Mouse (Mus musculus) CD4-positive helper T cell, adult 2 months (primary cell): Measurements from ENCODE around the gene Tectb.
"Not testable (repeated sequence)": the region's sequence is repeated elsewhere in the genome, so short reads cannot be mapped to it uniquely, and the experiment has no call there.

ENCODE experiments used
- DNase-seq: peaks from one replicate; pipeline ENCODE4 v3.0.0-alpha.2; 2012; ENCODE audit warnings: low read depth, missing footprints, low spot score

Gene Tectb

DNA sequence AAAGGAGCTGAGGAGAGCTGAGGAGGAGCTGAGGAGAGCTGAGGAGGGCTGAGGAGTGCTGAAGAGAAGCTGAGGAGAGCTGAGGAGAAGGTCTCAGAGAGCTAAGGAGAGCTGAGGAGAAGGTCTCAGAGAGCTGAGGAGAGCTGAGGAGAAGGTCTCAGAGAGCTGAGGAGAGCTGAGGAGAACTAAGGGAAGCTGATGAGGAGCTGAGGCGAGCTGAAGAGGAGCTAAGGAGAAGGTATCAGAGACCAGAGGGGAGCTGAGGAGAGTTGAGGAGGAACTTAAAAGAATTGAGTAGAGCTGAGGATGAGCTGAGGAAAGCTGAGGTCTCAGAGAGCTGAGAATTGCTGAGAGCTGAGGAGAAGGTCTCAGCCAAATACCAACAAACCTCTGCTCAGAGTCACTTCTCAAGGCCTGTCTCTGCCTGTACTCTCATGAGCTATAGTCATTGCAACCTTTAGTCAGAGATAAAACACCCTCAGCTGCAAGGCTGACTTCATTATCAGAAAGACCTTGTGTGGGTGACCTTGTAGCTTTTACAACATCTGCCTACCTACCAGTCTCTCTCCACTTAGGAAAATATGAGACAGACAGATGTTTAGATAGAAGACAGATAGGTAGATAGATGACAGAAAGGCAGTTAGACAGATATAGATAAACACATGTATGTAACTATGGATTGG lies 15.2 kb upstream of the Tectb start:
- DNase-seq = no peak

DNA sequence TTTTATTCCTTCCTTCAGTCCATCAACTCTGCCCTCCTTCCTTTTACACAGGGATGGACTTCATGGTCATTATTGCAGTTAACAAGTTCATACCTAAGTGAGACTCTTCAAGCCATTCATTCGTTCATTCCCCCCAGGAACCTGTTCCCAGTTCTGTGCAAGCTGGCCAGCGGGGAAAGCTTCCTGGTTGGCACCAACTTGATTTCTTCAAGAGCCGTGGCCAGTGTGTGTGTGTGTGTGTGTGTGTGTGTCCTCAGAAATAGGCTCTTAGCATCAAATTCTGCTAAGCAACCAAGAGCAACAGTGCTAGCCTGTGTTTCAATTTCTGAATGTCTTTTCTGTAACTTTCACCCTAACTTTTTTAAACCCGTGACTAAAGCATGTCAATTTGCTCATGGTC lies 14.6 kb upstream of the Tectb start:
- DNase-seq = no peak

DNA sequence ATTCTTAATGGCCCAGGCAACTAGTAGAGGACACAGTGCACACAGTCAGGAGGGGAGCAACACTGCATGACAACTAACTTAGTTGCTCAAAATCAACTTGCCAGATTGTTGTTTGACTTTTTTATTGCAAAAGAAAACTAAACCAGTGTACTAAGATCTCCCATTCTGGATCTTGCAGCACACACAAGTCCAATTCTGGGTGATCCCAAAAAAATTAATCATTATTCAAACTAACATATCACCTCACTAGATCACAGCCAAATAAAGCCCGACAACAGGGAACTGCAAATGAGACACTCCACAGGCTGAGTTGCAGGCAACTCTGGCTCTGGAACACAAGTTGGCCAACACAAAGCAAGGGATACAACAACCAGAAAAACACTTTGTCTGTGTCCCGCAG lies 13.8 kb upstream of the Tectb start:
- no peak for DNase-seq

DNA sequence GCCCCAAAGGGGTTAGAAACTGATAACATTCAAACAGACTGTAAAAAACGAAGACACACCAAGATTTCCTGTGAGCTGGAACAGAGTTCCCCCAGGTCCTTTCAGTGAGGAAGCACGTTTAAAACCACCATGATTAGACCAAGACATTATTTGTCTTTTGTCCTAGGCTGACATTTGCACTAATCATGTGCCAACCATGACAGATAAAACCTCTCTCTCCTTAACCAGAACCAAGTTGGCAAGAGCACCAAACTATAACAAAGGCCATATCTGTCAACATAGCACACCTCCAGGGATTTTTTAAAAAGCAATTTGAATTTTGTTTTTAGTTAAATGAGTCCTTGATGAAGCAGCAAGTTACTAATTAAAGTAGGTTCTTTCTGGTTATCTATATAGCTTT lies 12.8 kb upstream of the Tectb start:
- DNase-seq = no peak

DNA sequence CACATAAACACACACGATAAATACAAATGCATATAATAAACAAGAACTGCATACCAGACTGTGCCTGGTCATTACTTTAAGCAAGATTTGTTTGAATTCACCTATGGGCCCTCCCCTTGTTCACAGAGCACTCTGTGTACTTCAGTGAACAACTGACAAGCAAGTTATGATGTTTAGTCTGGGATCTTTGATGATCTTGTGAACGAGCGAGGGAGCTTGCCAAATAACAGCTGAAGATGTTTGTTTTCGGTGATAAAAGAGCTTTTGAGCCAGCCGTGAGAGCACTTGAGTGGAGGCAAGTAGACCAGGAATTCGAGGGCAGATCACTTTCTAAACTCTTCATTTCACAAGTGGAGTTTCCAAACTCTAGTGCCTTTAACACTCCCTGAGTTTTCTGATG lies 12.2 kb upstream of the Tectb start:
- no peak for DNase-seq

DNA sequence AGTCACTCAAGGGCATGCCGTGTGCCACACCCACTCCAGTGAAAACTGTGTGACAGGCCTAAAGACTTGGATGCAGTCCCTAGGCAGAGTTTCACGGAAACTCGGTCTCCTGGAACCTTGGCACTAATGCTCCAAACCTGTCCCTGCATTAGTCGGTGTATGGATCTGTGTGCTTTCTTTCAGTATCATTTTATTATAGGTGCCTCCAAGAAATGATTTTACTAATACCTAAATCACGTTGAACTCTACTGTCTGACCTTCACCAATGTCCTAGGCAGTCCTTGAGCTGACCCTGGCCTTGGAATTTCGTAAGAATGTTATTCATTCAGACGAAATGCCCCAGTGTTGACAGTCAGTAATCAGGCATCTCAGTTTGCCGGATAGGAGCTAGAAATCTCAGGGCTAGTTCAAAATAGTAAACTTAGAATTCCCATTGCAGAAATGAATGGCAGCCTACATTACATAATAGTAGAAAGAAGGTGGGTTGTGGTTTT lies 11.2 kb upstream of the Tectb start:
- not testable (repeated sequence) for DNase-seq

DNA sequence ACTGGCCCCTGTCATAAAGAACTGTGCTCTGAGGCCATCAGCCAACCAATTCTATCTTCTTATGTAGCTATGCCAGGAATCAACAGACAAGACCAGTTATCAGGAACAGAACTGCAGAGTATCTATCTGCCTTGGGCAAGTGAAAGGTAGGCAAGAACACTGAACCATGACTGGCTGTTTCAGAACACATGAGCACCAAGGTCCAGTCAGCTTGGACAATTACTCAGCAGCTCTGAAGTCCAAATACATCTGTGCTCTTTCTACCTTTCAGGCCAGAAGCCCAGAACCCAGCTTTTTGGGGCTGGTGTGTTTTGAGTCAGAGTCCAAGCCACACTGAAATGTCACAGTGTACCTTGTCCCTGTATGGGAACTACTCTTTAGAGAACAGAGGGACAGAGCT lies 10.1 kb upstream of the Tectb start:
- DNase-seq = no peak

DNA sequence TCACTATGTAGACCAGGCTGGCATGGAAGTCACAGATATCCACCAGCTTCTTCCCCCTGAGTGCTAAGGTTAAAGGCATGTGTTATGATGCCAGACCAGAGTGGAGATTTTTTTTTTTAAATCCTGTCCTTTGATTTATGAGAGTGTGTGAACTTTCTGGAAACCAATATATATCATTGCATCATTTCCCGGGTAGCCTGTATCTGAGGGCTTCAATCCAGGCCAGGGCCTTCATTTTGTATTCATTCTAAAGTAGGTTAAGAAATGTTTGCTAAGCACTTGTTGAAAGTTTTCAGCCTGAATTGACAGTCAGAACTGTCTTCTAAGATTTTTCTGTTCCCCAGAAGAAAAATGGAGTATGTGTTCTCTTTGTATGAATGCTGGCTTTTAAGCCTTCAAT lies 8.9 kb upstream of the Tectb start:
- DNase-seq = no peak

DNA sequence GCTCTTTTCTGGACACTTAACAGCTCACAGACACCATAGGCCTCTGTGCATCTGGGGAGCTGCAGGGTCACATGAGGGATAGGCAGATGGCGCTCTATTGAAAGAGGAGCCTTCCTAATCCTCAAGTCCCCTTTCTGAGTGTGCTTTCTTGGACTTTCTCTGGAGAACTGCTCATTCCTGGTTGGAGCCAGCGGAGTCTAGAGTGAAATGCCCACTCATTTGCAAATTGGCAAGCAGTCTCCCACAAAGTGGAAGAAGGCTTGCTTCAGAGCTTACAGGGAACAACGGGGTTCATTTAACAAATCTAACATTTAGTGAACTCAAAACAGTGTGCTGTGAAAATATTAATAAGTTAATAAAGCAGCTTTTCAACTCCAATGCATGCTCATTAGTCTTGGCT lies 3.4 kb upstream of the Tectb start:
- no peak for DNase-seq

DNA sequence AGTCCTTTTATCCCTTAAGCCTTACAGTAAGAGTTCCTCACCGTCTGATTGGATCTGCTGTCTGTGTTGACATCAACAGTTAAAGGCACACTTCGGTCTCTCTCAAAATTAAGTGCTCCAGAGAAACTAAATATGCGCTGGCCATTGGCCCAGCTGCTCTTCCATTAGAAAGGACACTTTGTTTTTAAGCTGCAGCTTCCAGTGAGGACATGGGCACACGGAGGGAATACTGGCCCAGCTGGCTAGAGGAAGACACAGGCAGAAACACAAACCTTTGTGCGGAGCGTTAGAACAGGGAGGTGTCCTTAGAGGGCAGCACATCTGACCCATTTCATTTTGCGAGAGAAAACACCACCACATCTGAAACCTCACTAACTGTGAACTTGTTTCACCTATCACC lies 3.9 kb downstream of the Tectb start:
- DNase-seq = no peak

DNA sequence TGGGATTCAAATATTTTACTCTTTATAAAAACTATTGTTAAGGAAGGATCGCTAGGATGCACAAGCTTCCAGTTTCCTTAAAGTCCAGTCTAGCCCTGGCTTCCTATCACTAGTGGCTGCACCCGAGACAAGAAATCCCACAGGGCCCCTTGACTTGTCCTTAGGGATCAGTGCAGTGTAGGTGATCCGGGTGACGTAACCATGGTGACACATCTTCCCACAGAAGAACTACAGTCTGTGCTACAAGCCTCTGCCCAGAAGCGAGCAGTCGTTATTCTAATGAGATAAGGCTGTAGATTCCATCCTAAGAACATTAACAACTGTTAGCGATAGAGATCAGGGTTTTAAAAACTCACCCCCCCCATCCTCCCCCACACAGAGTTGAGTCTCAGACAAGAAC lies 4.5 kb downstream of the Tectb start:
- DNase-seq = no peak

DNA sequence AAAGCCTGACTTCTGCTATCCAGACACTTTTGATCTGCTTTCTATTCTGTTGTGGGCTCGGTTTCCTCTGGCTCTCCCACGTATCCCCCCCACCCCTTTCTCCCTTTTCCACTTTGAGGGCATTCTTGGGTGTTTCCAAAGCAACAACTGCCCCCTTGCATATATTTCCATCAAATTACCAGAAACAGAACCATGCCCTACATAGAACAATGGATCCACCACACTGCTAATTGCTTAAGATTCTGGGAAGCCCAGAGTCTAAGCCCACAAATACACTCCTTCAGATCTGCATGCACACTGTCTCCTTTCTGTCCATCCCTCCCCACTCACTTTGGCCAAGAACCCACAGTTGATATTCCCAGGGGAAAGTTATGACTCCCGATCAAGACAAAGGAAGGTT lies 5.1 kb downstream of the Tectb start:
- no peak for DNase-seq

DNA sequence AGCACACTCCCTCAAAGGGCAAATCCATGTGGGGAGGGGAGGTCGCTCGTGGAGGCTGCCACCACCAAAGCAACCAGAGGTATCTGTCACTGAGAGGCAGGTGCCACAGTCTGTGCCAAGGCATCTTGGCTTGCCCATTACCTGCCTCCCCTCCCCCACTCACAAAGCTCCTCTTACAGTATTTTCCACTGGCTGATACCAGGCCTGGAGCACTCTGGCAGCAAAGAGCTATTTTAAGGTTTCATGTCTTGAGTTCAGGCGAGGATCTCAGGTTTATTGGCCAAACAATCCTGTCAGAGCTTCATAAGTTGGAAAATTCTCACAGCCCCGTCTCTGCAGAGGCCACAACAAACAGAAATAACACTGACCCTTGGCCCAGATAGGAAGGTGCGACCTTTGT lies 9.5 kb downstream of the Tectb start:
- DNase-seq = no peak

DNA sequence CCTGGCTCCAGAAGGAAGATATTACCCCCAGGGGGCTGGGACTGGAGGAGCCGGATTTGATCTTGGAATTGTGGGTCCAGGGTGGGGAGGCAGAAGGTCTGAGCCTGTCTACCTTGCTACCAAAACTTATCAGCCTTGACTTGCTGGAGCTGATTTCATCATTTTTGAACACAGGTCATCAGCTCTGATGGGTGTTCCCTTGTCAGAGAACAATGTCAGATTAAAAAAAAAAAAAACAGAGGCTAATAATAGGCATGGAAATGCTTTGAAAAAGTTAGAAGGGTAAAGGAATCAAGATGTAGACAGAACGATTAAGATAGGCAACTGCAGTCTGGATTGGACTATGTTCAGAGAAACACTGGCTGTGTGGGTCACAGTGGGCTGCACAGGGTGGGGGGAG lies 11.1 kb downstream of the Tectb start:
- DNase-seq = no peak

DNA sequence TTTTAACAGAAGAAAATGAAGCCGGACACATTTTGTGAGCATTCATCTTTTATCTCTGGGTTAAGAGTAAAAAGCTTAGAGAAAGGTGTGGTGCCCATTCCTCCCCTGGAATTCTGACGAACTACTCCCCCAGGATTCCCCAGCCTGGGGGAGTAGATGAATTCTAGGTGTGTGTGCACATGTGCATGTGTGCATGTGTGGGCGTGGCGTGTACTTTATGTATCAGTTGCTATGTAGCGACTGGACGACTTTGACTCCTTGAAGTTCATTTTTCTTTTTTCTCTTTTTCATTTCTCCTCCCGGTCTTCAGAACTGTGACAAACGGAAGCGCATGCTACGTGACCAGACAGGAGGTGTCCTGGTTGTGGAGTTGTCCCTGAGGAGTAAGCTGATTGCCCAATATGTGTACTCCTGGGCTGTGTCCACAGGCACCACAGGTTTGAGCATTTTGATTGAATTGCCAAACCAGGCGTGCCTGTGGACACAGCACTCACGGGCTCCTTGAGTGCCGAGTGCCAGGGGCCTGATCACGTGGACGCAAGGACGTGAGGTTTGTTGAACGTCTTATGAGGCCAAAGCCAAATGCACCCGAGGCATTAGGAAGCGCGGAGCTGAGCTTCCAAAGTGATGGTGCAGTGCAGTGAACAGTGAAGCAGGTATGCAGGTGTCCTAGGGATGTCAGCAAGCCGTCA lies 11.9 kb downstream of the Tectb start:
- DNase-seq = no peak

DNA sequence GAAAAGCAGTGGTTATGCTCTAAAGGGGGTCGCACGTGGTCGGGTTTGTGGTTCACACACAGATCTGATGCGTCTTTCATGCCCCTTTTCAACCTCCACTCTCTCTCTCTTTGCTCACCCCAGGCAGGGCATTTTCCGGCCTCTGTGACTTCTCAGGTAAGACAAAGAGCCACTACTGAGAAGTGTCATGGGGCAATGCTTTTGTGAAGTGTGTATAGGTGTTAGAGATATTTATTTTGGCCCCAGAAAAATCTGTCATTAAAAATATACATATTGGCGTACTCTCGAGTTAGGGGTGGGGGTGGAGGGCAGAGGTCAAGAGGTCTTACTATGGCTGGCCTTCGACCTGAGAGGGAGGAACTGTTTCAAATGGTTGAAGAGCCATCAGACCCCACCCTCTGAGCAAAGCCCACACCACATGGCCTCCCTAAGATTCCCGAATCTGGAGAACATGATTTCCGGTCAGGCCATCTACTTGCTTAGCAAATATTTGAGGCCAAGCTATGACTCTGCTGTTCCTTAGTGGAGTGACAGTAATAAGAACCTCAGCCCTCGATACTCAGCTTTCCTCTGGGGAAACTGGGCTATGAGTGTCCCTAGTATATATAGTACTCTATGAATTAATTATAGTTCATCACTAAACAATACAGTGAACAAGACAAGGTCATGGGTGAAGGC lies 13.3 kb downstream of the Tectb start:
- no peak for DNase-seq

DNA sequence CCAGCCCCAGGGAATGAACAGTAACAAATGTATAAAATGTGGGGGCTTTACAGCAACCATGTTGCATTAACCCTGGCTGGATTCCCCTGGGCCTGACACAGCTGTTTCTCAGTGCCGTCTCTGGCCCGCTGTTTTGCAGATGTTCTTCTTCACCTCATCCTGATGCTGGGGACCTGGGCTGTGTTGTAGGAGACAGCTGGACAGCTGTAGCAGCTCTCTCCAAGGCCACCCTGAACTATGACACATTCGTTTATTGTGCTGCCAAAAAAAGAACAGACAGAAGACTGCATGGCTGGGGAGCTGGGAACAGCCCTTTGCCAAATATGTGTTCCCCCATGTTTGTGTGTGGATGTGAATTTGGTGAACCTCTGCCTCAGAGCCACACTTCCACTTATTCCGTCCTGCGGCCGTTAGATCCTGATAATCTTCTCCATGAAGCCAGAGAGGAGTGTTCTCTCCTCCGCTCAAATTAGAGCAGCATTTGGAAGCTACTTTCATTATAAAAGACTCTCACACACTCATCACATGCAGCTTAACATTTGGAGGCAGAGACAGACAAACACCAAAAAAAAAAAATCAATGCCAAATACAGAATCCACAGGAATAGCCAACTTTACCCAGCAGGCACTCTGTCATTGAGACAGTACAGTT lies 14.1 kb downstream of the Tectb start:
- no peak for DNase-seq

DNA sequence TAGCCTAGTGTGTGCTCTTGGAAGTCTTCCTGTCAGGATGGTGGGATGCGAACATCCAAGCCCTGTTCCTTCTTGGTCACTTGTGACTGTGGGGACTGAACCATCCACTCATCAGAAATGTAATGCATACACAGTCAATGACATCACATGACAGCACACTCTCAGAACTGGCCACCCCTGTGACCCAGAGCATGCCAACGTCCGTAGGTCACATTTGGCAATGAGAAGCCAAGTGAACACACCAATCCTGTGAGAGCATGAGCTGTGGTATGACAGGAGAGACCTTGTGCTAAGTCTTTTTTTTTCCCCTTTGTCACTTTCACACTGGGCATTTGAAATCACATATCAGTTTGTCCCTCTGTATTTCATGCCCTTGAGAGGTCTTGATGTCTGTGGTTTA lies 15.0 kb downstream of the Tectb start:
- DNase-seq = no peak

DNA sequence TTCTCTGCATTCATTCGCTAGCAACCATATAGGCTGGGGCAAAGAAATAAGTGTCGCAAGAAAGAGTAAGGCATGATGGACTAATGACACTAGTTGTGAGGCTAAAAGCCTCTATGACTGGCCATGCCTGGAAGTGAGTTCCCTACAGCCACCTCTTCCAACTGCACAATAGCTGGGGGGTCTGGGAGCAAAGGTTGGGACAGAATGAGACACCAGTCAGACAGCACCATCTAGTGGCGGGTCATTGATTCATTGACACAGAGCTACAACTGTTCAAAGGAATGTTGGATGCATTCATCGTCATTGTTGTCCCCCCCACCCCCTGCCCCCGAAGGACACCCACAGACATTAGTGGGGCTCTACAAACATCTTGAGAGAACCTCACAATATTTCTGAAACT lies 17.8 kb downstream of the Tectb start:
- no peak for DNase-seq

DNA sequence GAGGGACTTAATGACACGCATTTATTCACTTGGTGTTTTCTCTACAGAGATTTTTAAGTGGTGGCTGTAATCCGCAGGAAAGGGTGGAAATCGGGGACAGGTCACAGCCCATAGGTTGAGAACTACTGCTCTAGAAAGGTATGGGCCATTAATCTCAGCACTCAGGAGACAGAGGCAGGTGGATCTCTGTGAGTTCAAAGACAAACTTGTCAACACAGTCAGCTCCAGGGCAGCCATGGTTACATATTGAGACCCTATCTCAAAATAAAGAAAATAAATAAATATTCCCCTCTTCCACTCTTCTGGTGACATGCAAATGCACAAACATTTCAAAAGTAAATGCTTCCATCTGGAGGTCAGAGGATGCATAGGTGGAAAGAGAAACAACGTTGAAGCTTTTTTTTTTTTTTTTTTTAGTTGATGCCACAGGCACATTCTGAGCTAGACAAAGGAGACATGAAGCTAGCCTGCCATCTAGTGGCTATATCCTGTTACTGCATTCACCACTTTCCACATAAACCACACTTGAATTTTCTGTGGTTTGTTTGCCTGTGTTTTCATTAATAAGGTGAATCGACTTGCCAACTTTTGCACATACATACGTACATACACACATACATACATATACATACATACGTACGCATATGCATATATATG lies 26.1 kb downstream of the Tectb start:
- peak; percentile 61 for DNase-seq

DNA sequence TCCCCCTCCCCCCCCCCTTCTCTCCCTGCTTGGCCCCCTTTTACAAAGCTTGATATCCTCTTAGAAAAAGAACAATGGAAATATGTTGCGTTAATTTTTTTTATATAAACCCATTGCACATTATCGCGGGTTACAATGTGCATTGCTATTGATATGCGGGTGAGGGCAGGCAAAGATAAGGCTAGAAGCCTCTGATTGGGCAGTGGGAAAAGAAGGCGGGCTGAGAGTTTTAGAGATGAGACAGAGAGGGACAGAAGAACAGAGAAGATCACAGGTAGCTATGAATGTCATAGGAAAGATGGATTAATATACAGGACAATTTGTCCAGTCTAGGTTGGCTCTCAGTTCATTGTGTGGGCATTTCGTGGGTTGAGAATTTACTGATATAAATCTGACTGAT lies 26.7 kb downstream of the Tectb start:
- no peak for DNase-seq
